Mouse (Mus musculus) gastrocnemius, postnatal 14 days (tissue): ENCODE measurements around the gene Hemk1. TPM values are rescaled to one million over a fixed set of nuclear protein-coding genes. Genes with fewer than 3 reads are reported as not detected.

ENCODE experiments used
- DNase-seq: peaks from one replicate; pipeline ENCODE4 v3.0.0; 2021; ENCODE audit warnings: mixed read lengths
- intact Hi-C: fragments of 180-260 bp; cut with DNase I; formaldehyde crosslinking; loops from one replicate; pipeline ENCODE4 v1.15.1; 2025; ENCODE audit warnings: low total_unique reads
- total RNA-seq, 2 experiments: library from RNA; stranded (reverse); gene quantifications; 2 replicates each; pipeline ENCODE4 v1.2.3; 2021

Gene Hemk1
- total RNA-seq, 2 experiments from 2014 or later: 12.0 to 13.2 TPM

- intact Hi-C loops: no loop called here
- peak; percentile 43 for DNase-seq
Observed at GRCm38 (mm10) chr9:107279378-107280321, 58.5 kb downstream of the Hemk1 start.

GRCm38 (mm10) chr9:107278527-107279377 lies 59.4 kb downstream of the Hemk1 start:
- intact Hi-C loops: no loop called here
- peak; percentile 32 for DNase-seq

GRCm38 (mm10) chr9:107278126-107278525 lies 60.0 kb downstream of the Hemk1 start:
- intact Hi-C loops: no loop called here
- DNase-seq: no peak

GRCm38 (mm10) chr9:107277603-107278002 lies 60.5 kb downstream of the Hemk1 start:
- intact Hi-C loops: no loop called here
- DNase-seq: no peak

Other genes starting within 250 kb of the Hemk1 start
- not detected for gene Dock3, start 106.4 kb downstream of the Hemk1 start, total RNA-seq
- gene Mapkapk3, start 48.5 kb downstream of the Hemk1 start, total RNA-seq: 10 to 100 TPM; 14.6 to 15.9 TPM
- 10 to 100 TPM; 17.2 to 23.8 TPM for gene Cish, start 42.3 kb downstream of the Hemk1 start, total RNA-seq
- gene 6430571L13Rik, start 2.3 kb upstream of the Hemk1 start, total RNA-seq: 10 to 100 TPM; 41.9 to 49.8 TPM
- gene Cacna2d2, start 61.3 kb upstream of the Hemk1 start, total RNA-seq: 1 to 10 TPM in 1 of 2 experiments, under 1 TPM in 1; 0.78 to 1.0 TPM
- 10 to 100 TPM; 18.4 to 19.9 TPM for gene Tmem115, start 195.6 kb upstream of the Hemk1 start, total RNA-seq
- gene Cyb561d2, start 203.8 kb upstream of the Hemk1 start, total RNA-seq: 1 to 10 TPM; 2.2 to 2.5 TPM
- gene Nprl2, start 203.9 kb upstream of the Hemk1 start, total RNA-seq: 1 to 10 TPM; 7.5 to 7.7 TPM
- gene Zmynd10, start 208.9 kb upstream of the Hemk1 start, total RNA-seq: not detected
- gene Rassf1, start 213.2 kb upstream of the Hemk1 start, total RNA-seq: 10 to 100 TPM; 11.1 to 11.6 TPM
- 10 to 100 TPM; 21.8 to 23.1 TPM for gene Tusc2, start 224.9 kb upstream of the Hemk1 start, total RNA-seq
- 10 to 100 TPM; 12.7 to 14.5 TPM for gene Hyal2, start 229.6 kb upstream of the Hemk1 start, total RNA-seq
- gene Hyal1, start 238.6 kb upstream of the Hemk1 start, total RNA-seq: 1 to 10 TPM; 2.6 to 2.7 TPM
- gene Naa80, start 240.5 kb upstream of the Hemk1 start, total RNA-seq: 10 to 100 TPM; 12.0 TPM
- under 1 TPM; 0.23 to 0.49 TPM for gene Hyal3, start 242.5 kb upstream of the Hemk1 start, total RNA-seq
- 10 to 100 TPM; 33.5 to 42.7 TPM for gene Ifrd2, start 249.3 kb upstream of the Hemk1 start, total RNA-seq